Mouse (Mus musculus): ENCODE measurements around the gene Klk12. TPM values are rescaled to one million over a fixed set of nuclear protein-coding genes. Genes with fewer than 3 reads are reported as not detected.

Gene Klk12
- total and polyA plus RNA-seq, 3 experiments: not detected

- dilution Hi-C loops (cut with MboI; ENCODE audit: extremely low pct_ligation_motif_present, extremely low pct_unique_long_range_greater_than_20kb, low sequenced_read_pairs) (no loop called here), in situ Hi-C loops (cut with MboI; ENCODE audit: low pct_ligation_motif_present, low pct_unique_long_range_greater_than_20kb, low sequenced_read_pairs) (loop anchor here (25.0 kb wide), 1 partner anchor 310 kb away; the partner anchor contains the start of gene Iglon5)
- no peak within 1 kb of the TSS for H3K27ac ChIP-seq (ENCODE audit: insufficient read depth, low read depth)
- peak; percentile 15; the same call in 1 of the 2 replicates for TF ChIP-seq HCFC1 (IDR thresholded peaks at IDR 0.05; ENCODE audit: low read depth, low read length)
- 0 out of 2 replicates have a peak, but pooled peaks have one; percentile 29 for TF ChIP-seq TCF12 (IDR thresholded peaks at IDR 0.05; ENCODE audit: low read depth, low read length)
- TF ChIP-seq POLR2A (IDR thresholded peaks at IDR 0.05; ENCODE audit: low read depth, low read length): peak; percentile 51
- TF ChIP-seq RCOR1 (conservative IDR thresholded peaks at IDR 0.05; ENCODE audit: low read depth, low read length): no peak
- no peak for TF ChIP-seq MXI1 (IDR thresholded peaks at IDR 0.05; ENCODE audit: low read depth, low read length)
- H3K4me3 ChIP-seq (replicated peaks in 1 of 3; ENCODE audit: low read depth in 2 of 3, low read length in 2 of 3, poor library complexity in 1 of 3): peak within 1 kb of the TSS; percentile 15 to 72 (median 52)
- H3K79me2 ChIP-seq (replicated peaks; ENCODE audit: control insufficient read depth, extremely low read depth, insufficient read depth, poor library complexity, severe bottlenecking): no peaks in the 10 kb centered on the region
- peaks cover 0 to 4% of the 10 kb centered on the region in 2 experiments for H3K36me3 ChIP-seq (replicated peaks in 1 of 2; ENCODE audit: control insufficient read depth in 1 of 2, insufficient read depth in 1 of 2, low read length in 1 of 2)
- DNase-seq (ENCODE audit: extremely low read depth): no peak
- H3K27me3 ChIP-seq (replicated peaks): peaks cover 86% of the 10 kb centered on the region
- H3K9ac ChIP-seq (ENCODE audit: insufficient read depth, low read depth): peak within 1 kb of the TSS; percentile 19; the same call in 1 of the 2 replicates
- H3K9me3 ChIP-seq (replicated peaks; ENCODE audit: low read length): no peaks in the 10 kb centered on the region
- peaks cover 6 to 20% of the 10 kb centered on the region in 2 experiments for H3K4me1 ChIP-seq (ENCODE audit: control insufficient read depth in 1 of 2, insufficient read depth in 2 of 2)
- H3K4me2 ChIP-seq (ENCODE audit: insufficient read depth, low read depth, poor library complexity, severe bottlenecking): peak within 1 kb of the TSS; percentile 70
Measured at GRCm38 (mm10) chr7:43797333-43797769, 28.7 kb downstream of the Klk12 start, which contains the start of gene Klk8. Gene Klk8 (plus strand): TSS chr7:43797577.

GRCm38 (mm10) chr7:43797844-43798462 is 29.3 kb downstream of the Klk12 start:
- Histone ChIP-seq H3K9me3 (replicated peaks; ENCODE audit: low read length) (no peaks in the 10 kb centered on the region), H3K27ac (ENCODE audit: insufficient read depth, low read depth) (no peak overlapping the region), H3K79me2 (replicated peaks; ENCODE audit: control insufficient read depth, extremely low read depth, insufficient read depth, poor library complexity, severe bottlenecking) (no peaks in the 10 kb centered on the region), H3K4me3 (replicated peaks in 1 of 3; ENCODE audit: low read depth in 2 of 3, low read length in 2 of 3, poor library complexity in 1 of 3) (peak overlapping the region; percentile 7 to 72 (median 52)), H3K36me3 (replicated peaks in 1 of 2; ENCODE audit: control insufficient read depth in 1 of 2, insufficient read depth in 1 of 2, low read length in 1 of 2) (peaks cover 0 to 4% of the 10 kb centered on the region in 2 experiments), H3K4me2 (ENCODE audit: insufficient read depth, low read depth, poor library complexity, severe bottlenecking) (peak overlapping the region; percentile 70), H3K27me3 (replicated peaks) (peaks cover 87% of the 10 kb centered on the region), H3K4me1 (ENCODE audit: control insufficient read depth in 1 of 2, insufficient read depth in 2 of 2) (peaks cover 6 to 20% of the 10 kb centered on the region in 2 experiments), H3K9ac (ENCODE audit: insufficient read depth, low read depth) (peak overlapping the region; percentile 19; the same call in 1 of the 2 replicates)
- in situ Hi-C loops (cut with MboI; ENCODE audit: low pct_ligation_motif_present, low pct_unique_long_range_greater_than_20kb, low sequenced_read_pairs): loop anchor here (25.0 kb wide), 1 partner anchor 311 kb away; the partner anchor contains the start of gene Iglon5
- TF ChIP-seq ZKSCAN1 (IDR thresholded peaks at IDR 0.05; ENCODE audit: borderline replicate concordance, low read depth, low read length) (no peak), ZMIZ1 (IDR thresholded peaks at IDR 0.05; ENCODE audit: low read depth, low read length) (no peak), POLR2A (IDR thresholded peaks at IDR 0.05; ENCODE audit: low read depth, low read length) (peak; percentile 20; the same call in 1 of the 2 replicates)
- dilution Hi-C loops (cut with MboI; ENCODE audit: extremely low pct_ligation_motif_present, extremely low pct_unique_long_range_greater_than_20kb, low sequenced_read_pairs): no loop called here
- DNase-seq (ENCODE audit: extremely low read depth): no peak

GRCm38 (mm10) chr7:43799876-43800275 is 31.2 kb downstream of the Klk12 start:
- H3K36me3 ChIP-seq (replicated peaks in 1 of 2; ENCODE audit: control insufficient read depth in 1 of 2, insufficient read depth in 1 of 2, low read length in 1 of 2): peaks cover 0 to 4% of the 10 kb centered on the region in 2 experiments
- H3K79me2 ChIP-seq (replicated peaks; ENCODE audit: control insufficient read depth, extremely low read depth, insufficient read depth, poor library complexity, severe bottlenecking): no peaks in the 10 kb centered on the region
- peaks cover 86% of the 10 kb centered on the region for H3K27me3 ChIP-seq (replicated peaks)
- peaks cover 6 to 17% of the 10 kb centered on the region in 2 experiments for H3K4me1 ChIP-seq (ENCODE audit: control insufficient read depth in 1 of 2, insufficient read depth in 2 of 2)
- in situ Hi-C loops (cut with MboI; ENCODE audit: low pct_ligation_motif_present, low pct_unique_long_range_greater_than_20kb, low sequenced_read_pairs) (loop anchor here (25.0 kb wide), 1 partner anchor 313 kb away; the partner anchor contains the start of gene Iglon5), dilution Hi-C loops (cut with MboI; ENCODE audit: extremely low pct_ligation_motif_present, extremely low pct_unique_long_range_greater_than_20kb, low sequenced_read_pairs) (no loop called here)
- TF ChIP-seq RCOR1 (conservative IDR thresholded peaks at IDR 0.05; ENCODE audit: low read depth, low read length) (no peak), MEF2A (IDR thresholded peaks at IDR 0.05; ENCODE audit: borderline replicate concordance, low read depth, low read length) (no peak), MYC (IDR thresholded peaks at IDR 0.05; ENCODE audit: low read depth, low read length) (no peak), MAZ (IDR thresholded peaks at IDR 0.05; ENCODE audit: low read depth, low read length) (no peak), TBP (conservative IDR thresholded peaks at IDR 0.05; ENCODE audit: low read depth, low read length) (no peak), E2F4 (IDR thresholded peaks at IDR 0.05; ENCODE audit: insufficient replicate concordance, low read depth, low read length) (no peak), NELFE (IDR thresholded peaks at IDR 0.05; ENCODE audit: low read depth, low read length) (no peak), TCF12 (IDR thresholded peaks at IDR 0.05; ENCODE audit: low read depth, low read length) (no peak), SIN3A (IDR thresholded peaks at IDR 0.05; ENCODE audit: low read length) (no peak), JUND (conservative IDR thresholded peaks at IDR 0.05; ENCODE audit: low read depth, low read length) (no peak), GABPA (IDR thresholded peaks at IDR 0.05; ENCODE audit: insufficient replicate concordance, low read depth, low read length) (no peak), UBTF (IDR thresholded peaks at IDR 0.05; ENCODE audit: low read depth, low read length) (no peak), EP300 (IDR thresholded peaks at IDR 0.05; ENCODE audit: low read length) (no peak)
- no peak overlapping the region for H3K9ac ChIP-seq (ENCODE audit: insufficient read depth, low read depth)
- no peak for DNase-seq (ENCODE audit: extremely low read depth)
- no peak overlapping the region for H3K4me2 ChIP-seq (ENCODE audit: insufficient read depth, low read depth, poor library complexity, severe bottlenecking)
- H3K4me3 ChIP-seq (replicated peaks in 1 of 3; ENCODE audit: low read depth in 2 of 3, low read length in 2 of 3, poor library complexity in 1 of 3): no peak overlapping the region
- H3K9me3 ChIP-seq (replicated peaks; ENCODE audit: low read length): no peaks in the 10 kb centered on the region
- H3K27ac ChIP-seq (ENCODE audit: insufficient read depth, low read depth): no peak overlapping the region

Measured in CH12.LX (cell line).